Mouse (Mus musculus) stomach, postnatal 0 days (tissue): ENCODE measurements around the gene Tshz2. TPM values are rescaled to one million over a fixed set of nuclear protein-coding genes. Genes with fewer than 3 reads are reported as not detected.

Experiments used
- ATAC-seq: fragments of 200-750 bp; cut with Nextera tagmentation; 2 replicates; pipeline ENCODE4 v1.8.0; 2017; ENCODE audit not compliant: low FRiP score, low TSS enrichment
- DNase-seq: peaks from one replicate; pipeline ENCODE4 v3.0.0-alpha.2; 2016; ENCODE audit warnings: low spot score
- H3K27ac ChIP-seq: fragments of 300-500 bp; sonication (generic); replicated peaks from 2 replicates; pipeline ENCODE4 v1.5.1; 2014; ENCODE audit warnings: mild to moderate bottlenecking, control low read depth
- H3K27me3 ChIP-seq: fragments of 300-500 bp; sonication (generic); 2 replicates; pipeline ENCODE4 v1.6.1; 2014; ENCODE audit warnings: low read length; ENCODE audit not compliant: control insufficient read depth, insufficient read depth
- H3K36me3 ChIP-seq: fragments of 300-500 bp; sonication (generic); 2 replicates; pipeline ENCODE4 v1.6.1; 2014; ENCODE audit warnings: low read length, mixed read lengths; ENCODE audit not compliant: control insufficient read depth, insufficient read depth
- H3K4me1 ChIP-seq: fragments of 300-500 bp; sonication (generic); replicated peaks from 2 replicates; pipeline ENCODE4 v1.6.1; 2014; ENCODE audit warnings: antibody characterized with exemption; ENCODE audit not compliant: control insufficient read depth, insufficient read depth
- H3K4me2 ChIP-seq: fragments of 300-500 bp; sonication (generic); replicated peaks from 2 replicates; pipeline ENCODE4 v1.6.1; 2014; ENCODE audit warnings: low read depth, mild to moderate bottlenecking, control low read depth, moderate library complexity
- H3K4me3 ChIP-seq: fragments of 300-500 bp; sonication (generic); 2 replicates; pipeline ENCODE4 v1.5.1; 2014; ENCODE audit warnings: low read depth, low read length, control low read depth
- H3K9ac ChIP-seq: fragments of 300-500 bp; sonication (generic); 2 replicates; pipeline ENCODE4 v1.6.1; 2014; ENCODE audit warnings: mild to moderate bottlenecking, low read length, control low read depth, mixed read lengths
- H3K9me3 ChIP-seq: fragments of 300-500 bp; sonication (generic); 2 replicates; pipeline ENCODE4 v1.6.1; 2016; ENCODE audit warnings: low read length; ENCODE audit not compliant: control insufficient read depth
- CTCF ChIP-seq: IDR thresholded peaks from 2 replicates; pipeline ENCODE4 v1.5.1; 2016; ENCODE audit warnings: antibody characterized with exemption, low read depth, mild to moderate bottlenecking, moderate library complexity
- EP300 ChIP-seq: optimal IDR thresholded peaks from 2 replicates; pipeline ENCODE3; 2016; ENCODE audit warnings: antibody characterized with exemption
- WGBS: fragments of 180-500 bp; shearing (Covaris S2); extraction: QIAGEN DNeasy Blood & Tissue Kit; methylation state at CpG from one replicate; pipeline ENCODE4 v1.1.7; 2014; 5-methylcytosine and 5-hydroxymethylcytosine counted together
- polyA plus RNA-seq: library from polyadenylated mRNA; unstranded; fragments of >200 nt; fragmentation: Nextera tagmentation; extraction: Ambion mirVana; gene quantifications from 2 replicates; pipeline ENCODE4 v1.2.1, GENCODE M21; 2015

Tshz2 gene
- polyA plus RNA-seq, 1 experiment from 2014 or later: 6.7 TPM

GRCm38 (mm10) chr2:169755091-169755490 lies 122.3 kb downstream of the Tshz2 start:
- Histone ChIP-seq H3K36me3 (no peaks in the 10 kb centered on the region), H3K9me3 (no peaks in the 10 kb centered on the region), H3K27ac (no peak overlapping the region), H3K27me3 (no peaks in the 10 kb centered on the region), H3K4me3 (no peak overlapping the region), H3K4me1 (no peaks in the 10 kb centered on the region), H3K4me2 (no peak overlapping the region), H3K9ac (no peak overlapping the region)
- TF ChIP-seq CTCF: no peak
- TF ChIP-seq EP300: no peak
- 40% methylated on average over 7 of the region's 7 CpGs for WGBS
- ATAC-seq (no peak), DNase-seq (no peak)

GRCm38 (mm10) chr2:169758120-169758519 lies 125.3 kb downstream of the Tshz2 start:
- H3K9ac ChIP-seq: no peak overlapping the region
- H3K27me3 ChIP-seq: no peaks in the 10 kb centered on the region
- no peak overlapping the region for H3K27ac ChIP-seq
- DNase-seq: no peak
- TF ChIP-seq CTCF (no peak), EP300 (no peak)
- 39% methylated on average over 6 of the region's 6 CpGs for WGBS
- no peak for ATAC-seq
- no peaks in the 10 kb centered on the region for H3K36me3 ChIP-seq
- no peaks in the 10 kb centered on the region for H3K9me3 ChIP-seq
- no peak overlapping the region for H3K4me2 ChIP-seq
- H3K4me3 ChIP-seq: no peak overlapping the region
- H3K4me1 ChIP-seq: no peaks in the 10 kb centered on the region

- no peaks in the 10 kb centered on the region for H3K9me3 ChIP-seq
- ATAC-seq (no peak), DNase-seq (no peak)
- TF ChIP-seq CTCF: peak; percentile 56
- no peak for TF ChIP-seq EP300
- H3K9ac ChIP-seq: no peak overlapping the region
- WGBS: 95% methylated on average over 1 of the region's 1 CpGs
- no peaks in the 10 kb centered on the region for H3K36me3 ChIP-seq
- no peaks in the 10 kb centered on the region for H3K4me1 ChIP-seq
- no peak overlapping the region for H3K27ac ChIP-seq
- H3K4me2 ChIP-seq: no peak overlapping the region
- H3K27me3 ChIP-seq: no peaks in the 10 kb centered on the region
- H3K4me3 ChIP-seq: no peak overlapping the region
Observed at GRCm38 (mm10) chr2:169760117-169760516, 127.3 kb downstream of the Tshz2 start.

GRCm38 (mm10) chr2:169761726-169762125 lies 128.9 kb downstream of the Tshz2 start:
- Histone ChIP-seq H3K9ac (no peak overlapping the region), H3K36me3 (no peaks in the 10 kb centered on the region), H3K4me1 (no peaks in the 10 kb centered on the region), H3K4me2 (no peak overlapping the region), H3K4me3 (no peak overlapping the region), H3K27ac (no peak overlapping the region), H3K27me3 (no peaks in the 10 kb centered on the region), H3K9me3 (no peaks in the 10 kb centered on the region)
- ATAC-seq: no peak
- TF ChIP-seq CTCF: no peak
- no peak for TF ChIP-seq EP300
- DNase-seq: no peak
- 35% methylated on average over 3 of the region's 3 CpGs for WGBS

- no peak for TF ChIP-seq CTCF
- TF ChIP-seq EP300: no peak
- Histone ChIP-seq H3K27me3 (no peaks in the 10 kb centered on the region), H3K4me3 (no peak overlapping the region), H3K4me2 (no peak overlapping the region), H3K27ac (no peak overlapping the region), H3K9me3 (no peaks in the 10 kb centered on the region), H3K36me3 (no peaks in the 10 kb centered on the region), H3K9ac (no peak overlapping the region), H3K4me1 (no peaks in the 10 kb centered on the region)
- DNase-seq (no peak), ATAC-seq (no peak)
- 90% methylated on average over 8 of the region's 8 CpGs for WGBS
Observed at GRCm38 (mm10) chr2:169762301-169762700, 129.5 kb downstream of the Tshz2 start.

- DNase-seq (no peak), ATAC-seq (no peak)
- no peaks in the 10 kb centered on the region for H3K27me3 ChIP-seq
- H3K4me3 ChIP-seq: no peak overlapping the region
- no peaks in the 10 kb centered on the region for H3K4me1 ChIP-seq
- no peak overlapping the region for H3K9ac ChIP-seq
- H3K27ac ChIP-seq: no peak overlapping the region
- 73% methylated on average over 8 of the region's 8 CpGs for WGBS
- no peak for TF ChIP-seq EP300
- TF ChIP-seq CTCF: no peak
- H3K36me3 ChIP-seq: no peaks in the 10 kb centered on the region
- no peaks in the 10 kb centered on the region for H3K9me3 ChIP-seq
- no peak overlapping the region for H3K4me2 ChIP-seq
Observed at GRCm38 (mm10) chr2:169763716-169764115, 130.9 kb downstream of the Tshz2 start.
